Mouse (Mus musculus): Measurements from ENCODE around the gene Cd6.

DNA sequence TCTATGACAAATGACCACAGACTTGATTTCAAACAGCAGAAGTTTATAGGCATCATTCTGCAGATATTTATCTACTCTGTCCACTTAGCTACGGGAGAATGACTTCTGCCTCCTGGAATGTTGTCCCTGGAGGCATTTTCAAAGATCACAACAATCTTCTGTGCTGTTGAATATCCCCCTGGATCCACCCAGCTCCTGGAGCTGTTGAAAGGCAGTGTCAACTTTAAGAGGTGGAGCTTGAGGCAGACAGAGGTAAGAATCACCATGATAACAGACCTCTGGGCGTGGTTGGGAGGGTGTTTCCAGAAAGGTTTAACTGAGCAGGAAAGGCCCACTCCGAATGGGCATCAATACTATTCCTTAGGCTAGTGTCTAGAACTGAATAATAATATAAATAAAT, 5.8 kb upstream of the Cd6 start:
- no peak for TF ChIP-seq POLR2A (IDR thresholded peaks at IDR 0.05; ENCODE audit: low read depth, low read length)
- TF ChIP-seq CTCF (IDR thresholded peaks at IDR 0.05; ENCODE audit: borderline replicate concordance, insufficient read depth, low read length) = no peak

Data from embryonic fibroblast, embryonic 13.5 days (primary cell).